Mouse (Mus musculus) hindbrain, embryonic 12.5 days (tissue): ENCODE data around the gene Ntf3. TPM values are rescaled to one million over a fixed set of nuclear protein-coding genes. Genes with fewer than 3 reads are reported as not detected.

ENCODE experiments used
- ATAC-seq: fragments of 200-750 bp; cut with Nextera tagmentation; 2 replicates; pipeline ENCODE4 v1.8.0; 2017; ENCODE audit warnings: moderate TSS enrichment; ENCODE audit not compliant: low FRiP score
- H3K27ac ChIP-seq: fragments of 300-500 bp; sonication (generic); 2 replicates; pipeline ENCODE4 v1.5.1; 2016; ENCODE audit warnings: mild to moderate bottlenecking
- H3K27me3 ChIP-seq: fragments of 300-500 bp; sonication (generic); 2 replicates; pipeline ENCODE4 v1.6.1; 2016; ENCODE audit warnings: mild to moderate bottlenecking
- H3K36me3 ChIP-seq: fragments of 300-500 bp; sonication (generic); 2 replicates; pipeline ENCODE4 v1.6.1; 2016; ENCODE audit warnings: mild to moderate bottlenecking
- H3K4me1 ChIP-seq: fragments of 300-500 bp; sonication (generic); 2 replicates; pipeline ENCODE4 v1.6.1; 2016
- H3K4me2 ChIP-seq: fragments of 300-500 bp; sonication (generic); replicated peaks from 2 replicates; pipeline ENCODE4 v1.6.1; 2016; ENCODE audit warnings: mild to moderate bottlenecking
- H3K4me3 ChIP-seq: fragments of 300-500 bp; sonication (generic); 2 replicates; pipeline ENCODE4 v1.5.1; 2016; ENCODE audit warnings: mild to moderate bottlenecking
- H3K9ac ChIP-seq: fragments of 300-500 bp; sonication (generic); 2 replicates; pipeline ENCODE4 v1.6.1; 2016; ENCODE audit warnings: mild to moderate bottlenecking, moderate library complexity
- H3K9me3 ChIP-seq: fragments of 300-500 bp; sonication (generic); replicated peaks from 2 replicates; pipeline ENCODE4 v1.6.1; 2016; ENCODE audit warnings: mild to moderate bottlenecking
- WGBS: fragments of 180-500 bp; shearing (Covaris S2); methylation state at CpG from one replicate; pipeline ENCODE4 v1.1.7; 2016; 5-methylcytosine and 5-hydroxymethylcytosine counted together
- polyA plus RNA-seq: library from polyadenylated mRNA; unstranded; fragments of >200 nt; fragmentation: Nextera tagmentation; extraction: Ambion mirVana; gene quantifications from 2 replicates; pipeline ENCODE4 v1.2.1, GENCODE M21; 2016

Ntf3 gene
- polyA plus RNA-seq, 1 experiment from 2014 or later: 4.7 TPM

- Histone ChIP-seq H3K9me3 (no peaks in the 10 kb centered on the region), H3K4me2 (no peak overlapping the region), H3K4me1 (peaks cover 38% of the 10 kb centered on the region), H3K4me3 (no peak overlapping the region), H3K36me3 (no peaks in the 10 kb centered on the region), H3K9ac (no peak overlapping the region), H3K27me3 (peaks cover 48% of the 10 kb centered on the region), H3K27ac (no peak overlapping the region)
- 14% methylated on average over 3 of the region's 3 CpGs for WGBS
- ATAC-seq: no peak
These were observed 1.0 kb upstream of the Ntf3 start for GRCm38 (mm10) chr6:126167731-126168130.

- ATAC-seq: no peak
- peaks cover 52% of the 10 kb centered on the region for H3K27me3 ChIP-seq
- peak overlapping the region; percentile 33 for H3K4me3 ChIP-seq
- peak overlapping the region; percentile 74 for H3K4me2 ChIP-seq
- no peaks in the 10 kb centered on the region for H3K36me3 ChIP-seq
- WGBS: 6% methylated on average over 6 of the region's 6 CpGs
- no peaks in the 10 kb centered on the region for H3K9me3 ChIP-seq
- no peak overlapping the region for H3K27ac ChIP-seq
- H3K9ac ChIP-seq: no peak overlapping the region
- H3K4me1 ChIP-seq: peaks cover 44% of the 10 kb centered on the region
These were observed 489 bp upstream of the Ntf3 start for GRCm38 (mm10) chr6:126167208-126167590.

GRCm38 (mm10) chr6:126165591-126166155 is 1.0 kb downstream of the Ntf3 start:
- H3K9me3 ChIP-seq: no peaks in the 10 kb centered on the region
- H3K4me2 ChIP-seq: peak overlapping the region; percentile 74
- H3K4me3 ChIP-seq: peak overlapping the region; percentile 33; the same call in 1 of the 2 replicates
- peaks cover 49% of the 10 kb centered on the region for H3K4me1 ChIP-seq
- no peak for ATAC-seq
- 3% methylated on average over 17 of the region's 17 CpGs for WGBS
- H3K27ac ChIP-seq: no peak overlapping the region
- no peak overlapping the region for H3K9ac ChIP-seq
- peaks cover 67% of the 10 kb centered on the region for H3K27me3 ChIP-seq
- H3K36me3 ChIP-seq: no peaks in the 10 kb centered on the region

- ATAC-seq: no peak
- WGBS: under 1% methylated on average over 27 of the region's 27 CpGs
- H3K4me1 ChIP-seq: peaks cover 49% of the 10 kb centered on the region
- no peaks in the 10 kb centered on the region for H3K36me3 ChIP-seq
- H3K9me3 ChIP-seq: no peaks in the 10 kb centered on the region
- H3K4me3 ChIP-seq: peak overlapping the region; percentile 41
- H3K4me2 ChIP-seq: peak overlapping the region; percentile 74
- peaks cover 70% of the 10 kb centered on the region for H3K27me3 ChIP-seq
- 0 out of 2 replicates have a peak overlapping the region, but pooled peaks have one; percentile 50 for H3K9ac ChIP-seq
- 0 out of 2 replicates have a peak overlapping the region, but pooled peaks have one; percentile 17 for H3K27ac ChIP-seq
These were observed 1.9 kb downstream of the Ntf3 start for GRCm38 (mm10) chr6:126164781-126165180.

- under 1% methylated on average over 40 of the region's 41 CpGs for WGBS
- peak; percentile 27; the same call in 1 of the 2 replicates for ATAC-seq
- H3K9me3 ChIP-seq: no peaks in the 10 kb centered on the region
- H3K4me2 ChIP-seq: peak overlapping the region; percentile 74
- peak overlapping the region; percentile 41 for H3K4me3 ChIP-seq
- H3K27me3 ChIP-seq: peaks cover 70% of the 10 kb centered on the region
- H3K27ac ChIP-seq: 0 out of 2 replicates have a peak overlapping the region, but pooled peaks have one; percentile 17
- H3K36me3 ChIP-seq: no peaks in the 10 kb centered on the region
- peaks cover 49% of the 10 kb centered on the region for H3K4me1 ChIP-seq
- peak overlapping the region; percentile 50 for H3K9ac ChIP-seq
These were observed 2.6 kb downstream of the Ntf3 start for GRCm38 (mm10) chr6:126163861-126164755.

GRCm38 (mm10) chr6:126163181-126163621 is 3.5 kb downstream of the Ntf3 start:
- under 1% methylated on average over 24 of the region's 25 CpGs for WGBS
- no peak overlapping the region for H3K27ac ChIP-seq
- peaks cover 70% of the 10 kb centered on the region for H3K27me3 ChIP-seq
- peak overlapping the region; percentile 50; the same call in 1 of the 2 replicates for H3K9ac ChIP-seq
- peak; percentile 51 for ATAC-seq
- peaks cover 49% of the 10 kb centered on the region for H3K4me1 ChIP-seq
- H3K9me3 ChIP-seq: 0 out of 2 replicates have a peak, but pooled peaks cover 3% of the 10 kb centered on the region
- H3K4me3 ChIP-seq: peak overlapping the region; percentile 41
- no peaks in the 10 kb centered on the region for H3K36me3 ChIP-seq
- peak overlapping the region; percentile 74 for H3K4me2 ChIP-seq

- 0 out of 2 replicates have a peak, but pooled peaks have one; percentile 31 for ATAC-seq
- no peak overlapping the region for H3K27ac ChIP-seq
- peaks cover 66% of the 10 kb centered on the region for H3K27me3 ChIP-seq
- peak overlapping the region; percentile 41 for H3K4me3 ChIP-seq
- 0 out of 2 replicates have a peak, but pooled peaks cover 3% of the 10 kb centered on the region for H3K9me3 ChIP-seq
- H3K4me1 ChIP-seq: peaks cover 49% of the 10 kb centered on the region
- H3K36me3 ChIP-seq: no peaks in the 10 kb centered on the region
- 3% methylated on average over 10 of the region's 10 CpGs for WGBS
- peak overlapping the region; percentile 44; the same call in 1 of the 2 replicates for H3K9ac ChIP-seq
- peak overlapping the region; percentile 74 for H3K4me2 ChIP-seq
These were observed 4.4 kb downstream of the Ntf3 start for GRCm38 (mm10) chr6:126162351-126162758.

GRCm38 (mm10) chr6:126161571-126162340 is 5.0 kb downstream of the Ntf3 start:
- 54% methylated on average over 8 of the region's 8 CpGs for WGBS
- H3K27me3 ChIP-seq: peaks cover 60% of the 10 kb centered on the region
- no peaks in the 10 kb centered on the region for H3K36me3 ChIP-seq
- no peak for ATAC-seq
- 0 out of 2 replicates have a peak, but pooled peaks cover 3% of the 10 kb centered on the region for H3K9me3 ChIP-seq
- peak overlapping the region; percentile 74 for H3K4me2 ChIP-seq
- H3K9ac ChIP-seq: peak overlapping the region; percentile 44; the same call in 1 of the 2 replicates
- no peak overlapping the region for H3K27ac ChIP-seq
- H3K4me1 ChIP-seq: peaks cover 43% of the 10 kb centered on the region
- peak overlapping the region; percentile 41 for H3K4me3 ChIP-seq

- Histone ChIP-seq H3K27ac (no peak overlapping the region), H3K4me1 (peaks cover 31% of the 10 kb centered on the region), H3K9ac (no peak overlapping the region), H3K4me3 (no peak overlapping the region), H3K9me3 (0 out of 2 replicates have a peak, but pooled peaks cover 3% of the 10 kb centered on the region), H3K4me2 (no peak overlapping the region), H3K27me3 (peaks cover 43% of the 10 kb centered on the region), H3K36me3 (no peaks in the 10 kb centered on the region)
- 72% methylated on average over 5 of the region's 5 CpGs for WGBS
- no peak for ATAC-seq
These were observed 6.7 kb downstream of the Ntf3 start for GRCm38 (mm10) chr6:126160067-126160411.

- Histone ChIP-seq H3K27me3 (peaks cover 38% of the 10 kb centered on the region), H3K36me3 (no peaks in the 10 kb centered on the region), H3K4me1 (peaks cover 27% of the 10 kb centered on the region), H3K4me3 (no peak overlapping the region), H3K9ac (no peak overlapping the region), H3K4me2 (no peak overlapping the region), H3K27ac (no peak overlapping the region), H3K9me3 (0 out of 2 replicates have a peak, but pooled peaks cover 3% of the 10 kb centered on the region)
- WGBS: 88% methylated on average over 13 of the region's 13 CpGs
- no peak for ATAC-seq
These were observed 7.2 kb downstream of the Ntf3 start for GRCm38 (mm10) chr6:126159279-126160066.

- ATAC-seq: no peak
- H3K4me3 ChIP-seq: no peak overlapping the region
- H3K27ac ChIP-seq: no peak overlapping the region
- H3K27me3 ChIP-seq: peaks cover 5% of the 10 kb centered on the region
- H3K4me2 ChIP-seq: no peak overlapping the region
- no peaks in the 10 kb centered on the region for H3K4me1 ChIP-seq
- no peaks in the 10 kb centered on the region for H3K36me3 ChIP-seq
- no peak overlapping the region for H3K9ac ChIP-seq
- H3K9me3 ChIP-seq: 0 out of 2 replicates have a peak, but pooled peaks cover 3% of the 10 kb centered on the region
- WGBS: 94% methylated on average over 2 of the region's 2 CpGs
These were observed 10.8 kb downstream of the Ntf3 start for GRCm38 (mm10) chr6:126155928-126156327.
